Mouse (Mus musculus) neural tube, embryonic 10.5 days (tissue): Measurements from ENCODE around the gene Olfr223.
"Not testable (repeated sequence)": the region's sequence is repeated elsewhere in the genome, so short reads cannot be mapped to it uniquely, and the experiment has no call there.

Experiments
- DNase-seq: peaks from one replicate; pipeline ENCODE4 v3.0.0-alpha.2; 2017; ENCODE audit warnings: low spot score; ENCODE audit errors: extremely low spot score

The Olfr223 gene

GRCm38 (mm10) chr11:59593189-59593588 is at the start of gene Olfr223:
TSS of gene Olfr223 (minus strand) at chr11:59593289.
- no peak for DNase-seq

- no peak for DNase-seq
These were observed 49.3 kb upstream of the Olfr223 start for GRCm38 (mm10) chr11:59642420-59642819.

- DNase-seq, result no peak
These were observed 48.1 kb upstream of the Olfr223 start for GRCm38 (mm10) chr11:59641227-59641626.

- DNase-seq, result no peak
These were observed 47.0 kb upstream of the Olfr223 start for GRCm38 (mm10) chr11:59639957-59640643.

- DNase-seq, result no peak
These were observed 43.8 kb upstream of the Olfr223 start for GRCm38 (mm10) chr11:59636695-59637414.

- no peak for DNase-seq
These were observed 43.0 kb upstream of the Olfr223 start for GRCm38 (mm10) chr11:59635821-59636694.

GRCm38 (mm10) chr11:59635251-59635795 is 42.2 kb upstream of the Olfr223 start:
- no peak for DNase-seq

- no peak for DNase-seq
These were observed 41.0 kb upstream of the Olfr223 start for GRCm38 (mm10) chr11:59634001-59634660.

- DNase-seq, result peak; percentile 68
These were observed 39.9 kb upstream of the Olfr223 start for GRCm38 (mm10) chr11:59633037-59633436.

GRCm38 (mm10) chr11:59631980-59632379 is 38.9 kb upstream of the Olfr223 start:
- DNase-seq, result no peak

- no peak for DNase-seq
These were observed 36.8 kb upstream of the Olfr223 start for GRCm38 (mm10) chr11:59629871-59630270.

GRCm38 (mm10) chr11:59628177-59628576 is 35.1 kb upstream of the Olfr223 start:
- DNase-seq, result no peak

- no peak for DNase-seq
These were observed 33.1 kb upstream of the Olfr223 start for GRCm38 (mm10) chr11:59626192-59626591.

- no peak for DNase-seq
These were observed 31.0 kb upstream of the Olfr223 start for GRCm38 (mm10) chr11:59624017-59624630.

- DNase-seq, result no peak
These were observed 29.1 kb upstream of the Olfr223 start for GRCm38 (mm10) chr11:59622214-59622613.

- DNase-seq, result not testable (repeated sequence)
These were observed 23.9 kb upstream of the Olfr223 start for GRCm38 (mm10) chr11:59616986-59617385.

GRCm38 (mm10) chr11:59614120-59614519 is 21.0 kb upstream of the Olfr223 start:
- DNase-seq, result no peak

- DNase-seq, result no peak
These were observed 18.6 kb upstream of the Olfr223 start for GRCm38 (mm10) chr11:59611646-59612045.

- no peak for DNase-seq
These were observed 9.2 kb upstream of the Olfr223 start for GRCm38 (mm10) chr11:59602287-59602686.

- DNase-seq, result no peak
These were observed 7.8 kb upstream of the Olfr223 start for GRCm38 (mm10) chr11:59600872-59601271.

- no peak for DNase-seq
These were observed 6.1 kb upstream of the Olfr223 start for GRCm38 (mm10) chr11:59599211-59599610.
